Mouse (Mus musculus) granulocyte monocyte progenitor cell, adult 5-6 weeks (primary cell): Measurements from ENCODE around the gene Foxn1. TPM values are rescaled to one million over a fixed set of nuclear protein-coding genes. Genes with fewer than 3 reads are reported as not detected.

Experiments
- ATAC-seq: replicated peaks from 2 replicates; pipeline ENCODE4 v1.8.0; 2016; ENCODE audit warnings: mild to moderate bottlenecking, moderate TSS enrichment, inconsistent platforms; ENCODE audit not compliant: poor library complexity, severe bottlenecking
- total RNA-seq, 2 experiments: library from RNA; stranded (forward) in 1 of 2; stranded (reverse) in 1 of 2; fragments of 200-712, 200-1000 nt in 1 of 2; fragments of >200 nt in 1 of 2; fragmentation: Nextera tagmentation in 1 of 2; gene quantifications; 2 replicates each; pipeline ENCODE4 v1.2.3; 2014 to 2017

Gene Foxn1
- total RNA-seq, 2 experiments from 2014 or later = not detected

GRCm38 (mm10) chr11:78341702-78342101, 44.7 kb downstream of the Foxn1 start:
- ATAC-seq = no peak

- ATAC-seq = no peak
Measured at GRCm38 (mm10) chr11:78337040-78337439, 49.3 kb downstream of the Foxn1 start.

- ATAC-seq = no peak
Measured at GRCm38 (mm10) chr11:78333992-78334391, 52.4 kb downstream of the Foxn1 start.

- ATAC-seq = no peak
Measured at GRCm38 (mm10) chr11:78332676-78333075, 53.7 kb downstream of the Foxn1 start.

GRCm38 (mm10) chr11:78328512-78329056, 57.8 kb downstream of the Foxn1 start:
- ATAC-seq = no peak

GRCm38 (mm10) chr11:78327634-78328511, 58.5 kb downstream of the Foxn1 start, which contains the start of gene Pigs:
Gene Pigs (plus strand): TSS chr11:78328415.
- peak; percentile 98 for ATAC-seq

GRCm38 (mm10) chr11:78327215-78327614, 59.1 kb downstream of the Foxn1 start:
- ATAC-seq = no peak

- no peak for ATAC-seq
Measured at GRCm38 (mm10) chr11:78324965-78325364, 61.4 kb downstream of the Foxn1 start.

GRCm38 (mm10) chr11:78324000-78324785, 62.2 kb downstream of the Foxn1 start:
- ATAC-seq = no peak

GRCm38 (mm10) chr11:78322860-78323259, 63.5 kb downstream of the Foxn1 start, which contains the start of gene Aldoc:
Gene Aldoc (plus strand): TSS chr11:78322968.
- peak; percentile 97 for ATAC-seq

GRCm38 (mm10) chr11:78322076-78322831, 64.1 kb downstream of the Foxn1 start:
- ATAC-seq = no peak

GRCm38 (mm10) chr11:78318411-78318810, 67.9 kb downstream of the Foxn1 start:
- ATAC-seq = no peak

GRCm38 (mm10) chr11:78313662-78314061, 72.7 kb downstream of the Foxn1 start:
- no peak for ATAC-seq

GRCm38 (mm10) chr11:78310861-78311511, 75.4 kb downstream of the Foxn1 start:
- no peak for ATAC-seq

Other genes starting within 250 kb of the Foxn1 start
- gene Traf4, start 221.0 kb downstream of the Foxn1 start, total RNA-seq (2014; fragmentation: Nextera tagmentation) = 4.9 and 7.3 TPM in 2 replicates
- gene Traf4, start 221.0 kb downstream of the Foxn1 start, total RNA-seq (2017) = 2.8 and 3.6 TPM in 2 replicates
- gene Nek8, start 209.9 kb downstream of the Foxn1 start, total RNA-seq (2014; fragmentation: Nextera tagmentation) = 3.5 and 14.4 TPM in 2 replicates
- gene Nek8, start 209.9 kb downstream of the Foxn1 start, total RNA-seq (2017) = 5.8 and 6.1 TPM in 2 replicates
- gene Tlcd1, start 209.8 kb downstream of the Foxn1 start, total RNA-seq (2014; fragmentation: Nextera tagmentation) = 1.1 and 3.5 TPM in 2 replicates
- 2.9 and 4.1 TPM in 2 replicates for gene Tlcd1, start 209.8 kb downstream of the Foxn1 start, total RNA-seq (2017)
- 5,451 and 5,560 TPM in 2 replicates for gene Rpl23a, start 203.0 kb downstream of the Foxn1 start, total RNA-seq (2014; fragmentation: Nextera tagmentation)
- gene Rpl23a, start 203.0 kb downstream of the Foxn1 start, total RNA-seq (2017) = 3,079 and 3,080 TPM in 2 replicates
- 6.1 and 7.2 TPM in 2 replicates for gene Rab34, start 198.1 kb downstream of the Foxn1 start, total RNA-seq (2014; fragmentation: Nextera tagmentation)
- 1.5 and 3.6 TPM in 2 replicates for gene Rab34, start 198.1 kb downstream of the Foxn1 start, total RNA-seq (2017)
- not detected in 2 replicates for gene Proca1, start 193.2 kb downstream of the Foxn1 start, total RNA-seq (2014; fragmentation: Nextera tagmentation)
- not detected in 2 replicates for gene Proca1, start 193.2 kb downstream of the Foxn1 start, total RNA-seq (2017)
- 76.9 and 79.6 TPM in 2 replicates for gene Sdf2, start 140.8 kb downstream of the Foxn1 start, total RNA-seq (2014; fragmentation: Nextera tagmentation)
- 41.4 and 48.8 TPM in 2 replicates for gene Sdf2, start 140.8 kb downstream of the Foxn1 start, total RNA-seq (2017)
- gene Supt6, start 140.6 kb downstream of the Foxn1 start, total RNA-seq (2014; fragmentation: Nextera tagmentation) = 39.3 and 42.7 TPM in 2 replicates
- 35.2 and 41.1 TPM in 2 replicates for gene Supt6, start 140.6 kb downstream of the Foxn1 start, total RNA-seq (2017)
- 67.9 and 73.6 TPM in 2 replicates for gene 2610507B11Rik, start 124.8 kb downstream of the Foxn1 start, total RNA-seq (2014; fragmentation: Nextera tagmentation)
- gene 2610507B11Rik, start 124.8 kb downstream of the Foxn1 start, total RNA-seq (2017) = 70.6 and 76.0 TPM in 2 replicates
- 2.3 TPM in 1 of 2 replicates, not detected in the other for gene BC030499, start 95.7 kb downstream of the Foxn1 start, total RNA-seq (2014; fragmentation: Nextera tagmentation)
- not detected in 2 replicates for gene BC030499, start 95.7 kb downstream of the Foxn1 start, total RNA-seq (2017)
- gene Spag5, start 85.0 kb downstream of the Foxn1 start, total RNA-seq (2014; fragmentation: Nextera tagmentation) = 11.9 and 25.4 TPM in 2 replicates
- 50.8 and 57.7 TPM in 2 replicates for gene Spag5, start 85.0 kb downstream of the Foxn1 start, total RNA-seq (2017)
- 0.69 and 2.8 TPM in 2 replicates for gene Aldoc, start 63.6 kb downstream of the Foxn1 start, total RNA-seq (2014; fragmentation: Nextera tagmentation)
- 0.15 TPM in 1 of 2 replicates, not detected in the other for gene Aldoc, start 63.6 kb downstream of the Foxn1 start, total RNA-seq (2017)
- 47.6 and 51.6 TPM in 2 replicates for gene Pigs, start 58.1 kb downstream of the Foxn1 start, total RNA-seq (2014; fragmentation: Nextera tagmentation)
- 13.7 and 14.9 TPM in 2 replicates for gene Pigs, start 58.1 kb downstream of the Foxn1 start, total RNA-seq (2017)
- 24.0 and 41.0 TPM in 2 replicates for gene Unc119, start 43.1 kb downstream of the Foxn1 start, total RNA-seq (2014; fragmentation: Nextera tagmentation)
- gene Unc119, start 43.1 kb downstream of the Foxn1 start, total RNA-seq (2017) = 11.9 and 18.5 TPM in 2 replicates
- gene Slc13a2, start 35.7 kb upstream of the Foxn1 start, total RNA-seq (2014; fragmentation: Nextera tagmentation) = not detected in 2 replicates
- not detected in 2 replicates for gene Slc13a2, start 35.7 kb upstream of the Foxn1 start, total RNA-seq (2017)
- 4.2 TPM in 1 of 2 replicates, not detected in the other for gene Slc46a1, start 79.1 kb upstream of the Foxn1 start, total RNA-seq (2014; fragmentation: Nextera tagmentation)
- gene Slc46a1, start 79.1 kb upstream of the Foxn1 start, total RNA-seq (2017) = 1.9 and 2.7 TPM in 2 replicates
- gene Sarm1, start 111.2 kb upstream of the Foxn1 start, total RNA-seq (2014; fragmentation: Nextera tagmentation) = not detected in 2 replicates
- gene Sarm1, start 111.2 kb upstream of the Foxn1 start, total RNA-seq (2017) = not detected in 2 replicates
- not detected in 2 replicates for gene Vtn, start 112.5 kb upstream of the Foxn1 start, total RNA-seq (2014; fragmentation: Nextera tagmentation)
- gene Vtn, start 112.5 kb upstream of the Foxn1 start, total RNA-seq (2017) = not detected in 2 replicates
- not detected in 2 replicates for gene Sebox, start 116.9 kb upstream of the Foxn1 start, total RNA-seq (2014; fragmentation: Nextera tagmentation)
- gene Sebox, start 116.9 kb upstream of the Foxn1 start, total RNA-seq (2017) = not detected in 2 replicates
- gene Tmem199, start 125.6 kb upstream of the Foxn1 start, total RNA-seq (2014; fragmentation: Nextera tagmentation) = 21.9 and 36.8 TPM in 2 replicates
- gene Tmem199, start 125.6 kb upstream of the Foxn1 start, total RNA-seq (2017) = 25.5 and 29.9 TPM in 2 replicates
- 61.3 and 68.8 TPM in 2 replicates for gene Poldip2, start 125.6 kb upstream of the Foxn1 start, total RNA-seq (2014; fragmentation: Nextera tagmentation)
- gene Poldip2, start 125.6 kb upstream of the Foxn1 start, total RNA-seq (2017) = 64.5 and 85.8 TPM in 2 replicates
- 13.2 and 15.1 TPM in 2 replicates for gene Tnfaip1, start 149.8 kb upstream of the Foxn1 start, total RNA-seq (2014; fragmentation: Nextera tagmentation)
- 3.3 and 5.6 TPM in 2 replicates for gene Tnfaip1, start 149.8 kb upstream of the Foxn1 start, total RNA-seq (2017)
- 81.0 and 106 TPM in 2 replicates for gene Ift20, start 149.8 kb upstream of the Foxn1 start, total RNA-seq (2014; fragmentation: Nextera tagmentation)
- gene Ift20, start 149.8 kb upstream of the Foxn1 start, total RNA-seq (2017) = 138 and 194 TPM in 2 replicates
- gene Tmem97, start 164.2 kb upstream of the Foxn1 start, total RNA-seq (2014; fragmentation: Nextera tagmentation) = 89.3 and 102 TPM in 2 replicates
- 71.9 and 93.9 TPM in 2 replicates for gene Tmem97, start 164.2 kb upstream of the Foxn1 start, total RNA-seq (2017)